Mouse (Mus musculus) C2C12 (cell line): ENCODE measurements around the gene Palm. TPM values are rescaled to one million over a fixed set of nuclear protein-coding genes. Genes with fewer than 3 reads are reported as not detected.

Experiments
- H3K27me3 ChIP-seq: one replicate; pipeline ENCODE4 v1.6.1; 2011; ENCODE audit not compliant: control insufficient read depth, insufficient read depth, insufficient read length
- H3K36me3 ChIP-seq: one replicate; pipeline ENCODE4 v1.6.1; 2011; ENCODE audit not compliant: control insufficient read depth, insufficient read depth
- H3K4me3 ChIP-seq: one replicate; pipeline ENCODE4 v1.5.1; 2011; ENCODE audit warnings: mild to moderate bottlenecking, control low read depth; ENCODE audit not compliant: poor library complexity, insufficient read depth, severe bottlenecking
- H3K79me2 ChIP-seq: one replicate; pipeline ENCODE4 v1.6.1; 2011; ENCODE audit not compliant: control insufficient read depth, insufficient read depth
- H3K79me3 ChIP-seq: one replicate; pipeline ENCODE4 v1.6.1; 2011; ENCODE audit warnings: low read depth, control low read depth
- H3ac ChIP-seq: one replicate; pipeline ENCODE3; 2011; ENCODE audit warnings: low read depth; ENCODE audit not compliant: control insufficient read depth, insufficient read length
- CEBPB ChIP-seq: IDR thresholded peaks from one replicate; pipeline ENCODE4 v1.6.1; 2011; ENCODE audit warnings: low read depth, mild to moderate bottlenecking, control low read depth, moderate library complexity
- CTCF ChIP-seq: IDR thresholded peaks from one replicate; pipeline ENCODE4 v1.5.1; 2011; ENCODE audit not compliant: control insufficient read depth, insufficient read depth, insufficient read length
- FOSL1 ChIP-seq: IDR thresholded peaks from one replicate; pipeline ENCODE4 v1.8.0; 2011; ENCODE audit warnings: mild to moderate bottlenecking, low read length; ENCODE audit not compliant: poor library complexity, insufficient read depth, severe bottlenecking
- MAX ChIP-seq: IDR thresholded peaks from one replicate; pipeline ENCODE4 v1.6.1; 2011; ENCODE audit warnings: mild to moderate bottlenecking, control low read depth
- MYOD1 ChIP-seq: IDR thresholded peaks from one replicate; pipeline ENCODE4 v1.6.1; 2011; ENCODE audit warnings: low read depth; ENCODE audit not compliant: control insufficient read depth, insufficient read length
- MYOG ChIP-seq: IDR thresholded peaks from one replicate; pipeline ENCODE4 v1.6.1; 2011; ENCODE audit not compliant: control insufficient read depth, insufficient read length; ENCODE audit errors: extremely low read depth
- USF1 ChIP-seq: IDR thresholded peaks from one replicate; pipeline ENCODE4 v1.6.1; 2011; ENCODE audit warnings: low read depth, mild to moderate bottlenecking, control low read depth, moderate library complexity
- polyA plus RNA-seq: library from polyadenylated mRNA; unstranded; fragments of >200 nt; fragmentation: generic; extraction: Trizol; gene quantifications from one replicate; pipeline ENCODE4 v1.2.1, GENCODE M21; 2012; ENCODE audit warnings: missing spikeins

Palm gene
- polyA plus RNA-seq, 1 experiment, result 39.9 TPM

DNA sequence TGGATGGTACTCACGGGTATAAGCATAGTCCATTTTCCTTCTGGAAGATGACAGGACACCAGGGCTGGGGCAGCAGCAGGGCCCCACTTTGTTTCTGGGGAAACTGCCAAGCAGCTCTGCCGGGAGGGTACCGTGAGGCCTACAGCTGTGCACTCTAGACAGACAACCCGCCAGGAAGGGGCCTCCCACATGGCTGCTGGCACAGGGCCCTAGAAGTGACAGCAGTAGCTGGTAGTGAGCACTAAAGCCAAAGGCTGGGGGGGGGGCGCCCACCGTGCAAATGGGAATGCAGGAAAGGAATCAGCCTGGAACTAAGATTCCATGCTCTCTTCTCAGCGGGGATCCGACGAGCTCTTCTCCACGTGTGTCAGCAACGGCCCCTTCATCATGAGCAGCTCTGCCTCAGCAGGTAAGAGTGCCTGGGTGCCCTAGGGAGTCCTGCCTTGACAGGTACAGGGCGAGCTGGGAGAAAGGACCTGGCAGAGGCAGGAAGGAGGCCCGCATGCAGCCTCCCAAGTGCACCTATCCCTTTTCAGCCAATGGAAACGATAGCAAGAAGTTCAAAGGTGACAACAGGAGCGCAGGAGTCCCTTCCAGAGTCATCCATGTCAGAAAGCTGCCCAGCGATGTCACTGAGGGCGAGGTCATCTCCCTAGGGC lies 65.2 kb downstream of the Palm start:
- Histone ChIP-seq H3K79me2 (peaks cover 83% of the 10 kb centered on the region), H3K4me3 (no peak overlapping the region), H3ac (no peak overlapping the region), H3K79me3 (peaks cover 71% of the 10 kb centered on the region), H3K27me3 (no peaks in the 10 kb centered on the region), H3K36me3 (peaks cover 79% of the 10 kb centered on the region)
- TF ChIP-seq CEBPB, result no peak
- no peak for TF ChIP-seq MYOG
- no peak for TF ChIP-seq USF1
- no peak for TF ChIP-seq FOSL1
- TF ChIP-seq MYOD1, result no peak
- no peak for TF ChIP-seq MAX
- TF ChIP-seq CTCF, result no peak

DNA sequence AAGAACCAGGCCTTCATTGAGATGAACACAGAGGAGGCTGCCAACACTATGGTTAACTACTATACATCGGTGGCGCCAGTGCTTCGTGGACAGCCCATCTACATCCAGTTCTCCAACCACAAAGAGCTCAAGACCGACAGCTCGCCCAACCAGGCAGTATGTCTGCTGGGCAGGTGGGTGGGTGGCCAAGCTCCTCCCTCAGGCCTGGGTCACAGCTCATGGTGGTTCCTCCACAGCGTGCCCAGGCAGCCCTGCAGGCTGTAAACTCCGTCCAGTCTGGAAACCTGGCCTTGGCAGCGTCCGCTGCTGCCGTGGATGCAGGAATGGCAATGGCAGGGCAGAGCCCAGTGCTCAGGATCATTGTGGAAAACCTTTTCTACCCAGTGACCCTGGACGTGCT lies 65.7 kb downstream of the Palm start:
- TF ChIP-seq MYOG (no peak), CEBPB (no peak), MYOD1 (no peak), USF1 (no peak), FOSL1 (no peak), MAX (no peak), CTCF (no peak)
- H3K36me3 ChIP-seq, result peaks cover 84% of the 10 kb centered on the region
- peaks cover 83% of the 10 kb centered on the region for H3K79me2 ChIP-seq
- peaks cover 71% of the 10 kb centered on the region for H3K79me3 ChIP-seq
- no peak overlapping the region for H3K4me3 ChIP-seq
- no peak overlapping the region for H3ac ChIP-seq
- H3K27me3 ChIP-seq, result no peaks in the 10 kb centered on the region

DNA sequence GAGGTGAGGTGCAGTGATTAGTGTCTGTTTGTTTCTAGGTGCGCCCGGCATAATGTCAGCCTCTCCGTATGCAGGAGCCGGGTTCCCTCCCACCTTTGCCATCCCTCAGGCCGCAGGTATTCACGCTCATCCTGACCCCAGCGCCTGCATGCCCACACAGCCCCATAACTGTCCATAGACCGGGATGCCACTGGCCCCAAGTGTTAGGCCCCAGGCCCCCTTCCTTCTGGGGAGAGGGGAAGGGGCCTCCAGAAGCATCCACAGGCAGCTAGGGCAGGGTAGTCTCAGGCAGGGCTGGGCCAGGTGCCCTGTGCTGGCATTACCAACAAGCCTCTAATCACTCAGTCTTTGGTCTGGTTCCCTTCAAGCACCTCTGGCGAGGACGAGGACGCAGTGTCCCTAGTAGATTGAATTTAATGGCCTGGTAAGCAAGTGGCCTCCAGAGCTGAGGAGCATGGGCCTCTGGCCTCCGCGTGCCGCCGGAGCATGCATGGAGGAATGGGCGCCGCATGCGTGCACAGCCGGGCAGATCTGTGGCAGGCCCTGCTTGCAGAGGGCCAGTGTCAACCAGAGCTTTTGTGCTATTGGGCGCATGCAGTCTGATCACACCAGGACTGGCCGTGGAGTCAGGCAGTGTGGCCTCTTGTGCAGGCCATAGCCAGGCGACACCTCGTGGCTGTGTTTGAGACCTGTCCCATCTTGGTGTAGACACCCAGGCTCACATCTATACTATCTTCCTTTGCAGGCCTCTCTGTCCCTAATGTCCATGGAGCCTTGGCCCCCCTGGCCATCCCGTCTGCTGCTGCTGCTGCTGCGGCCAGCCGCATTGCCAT lies 66.9 kb downstream of the Palm start:
- no peaks in the 10 kb centered on the region for H3K27me3 ChIP-seq
- no peak overlapping the region for H3ac ChIP-seq
- TF ChIP-seq FOSL1 (no peak), USF1 (no peak), CEBPB (no peak), MAX (no peak), MYOD1 (no peak), MYOG (no peak), CTCF (no peak)
- H3K4me3 ChIP-seq, result no peak overlapping the region
- peaks cover 74% of the 10 kb centered on the region for H3K79me2 ChIP-seq
- H3K79me3 ChIP-seq, result peaks cover 63% of the 10 kb centered on the region
- peaks cover 93% of the 10 kb centered on the region for H3K36me3 ChIP-seq

DNA sequence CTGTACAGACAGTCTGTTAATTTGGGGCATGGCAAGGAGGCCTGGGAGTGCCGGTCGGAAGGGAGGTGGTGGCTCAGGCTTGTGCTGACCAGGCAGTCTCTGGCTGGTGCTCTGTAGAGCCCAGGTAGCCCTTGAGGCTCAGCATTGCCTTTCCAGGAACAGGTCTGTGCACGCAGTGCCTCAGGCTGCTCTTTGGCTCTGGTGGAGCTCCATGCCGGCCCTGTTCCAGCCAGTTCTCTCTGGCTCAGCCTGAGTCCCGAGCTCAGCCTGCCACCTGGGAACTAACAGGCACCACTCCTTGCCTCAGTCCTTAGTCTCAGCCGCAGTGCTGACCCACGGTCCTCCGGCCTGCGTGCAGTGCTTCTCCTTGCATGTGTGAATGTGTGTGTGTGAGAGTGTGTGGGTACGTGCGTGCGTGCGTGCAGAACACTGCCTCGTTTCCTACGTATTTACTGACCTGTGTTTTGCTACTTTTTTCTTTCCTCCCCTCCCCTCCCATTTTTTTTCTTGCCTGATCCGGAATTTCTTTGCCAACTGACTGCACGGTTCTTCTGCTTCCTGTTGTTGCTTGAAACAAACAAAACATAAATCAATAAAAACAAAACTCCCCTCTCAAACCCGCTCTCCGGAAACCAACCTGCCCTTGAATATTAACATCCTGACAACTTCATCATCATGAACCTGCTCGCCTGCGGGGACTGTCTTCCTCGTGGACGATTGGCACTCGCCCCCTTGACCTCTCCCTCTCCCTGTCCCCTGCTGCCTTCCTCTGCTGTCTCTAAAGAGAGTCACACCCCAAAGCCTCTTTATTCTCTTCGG lies 68.1 kb downstream of the Palm start:
- H3K27me3 ChIP-seq, result no peaks in the 10 kb centered on the region
- H3K4me3 ChIP-seq, result no peak overlapping the region
- H3K36me3 ChIP-seq, result peaks cover 86% of the 10 kb centered on the region
- H3ac ChIP-seq, result no peak overlapping the region
- TF ChIP-seq MAX (no peak), CEBPB (no peak), CTCF (no peak), USF1 (no peak), FOSL1 (no peak), MYOG (no peak), MYOD1 (no peak)
- peaks cover 51% of the 10 kb centered on the region for H3K79me3 ChIP-seq
- peaks cover 62% of the 10 kb centered on the region for H3K79me2 ChIP-seq
